Mouse (Mus musculus) retina, embryonic 14.5 days (tissue): ENCODE results near the gene Gorab.

Experiments
- DNase-seq: peaks from one replicate; pipeline ENCODE4 v3.0.0-alpha.2; 2015; ENCODE audit warnings: low spot score

Gene Gorab

GRCm38 (mm10) chr1:163403498-163404126, at the start of gene Gorab:
Gene Gorab (minus strand): TSS chr1:163403669.
- DNase-seq = peak; percentile 95

GRCm38 (mm10) chr1:163443832-163444231, 40.4 kb upstream of the Gorab start:
- no peak for DNase-seq

GRCm38 (mm10) chr1:163439002-163439401, 35.5 kb upstream of the Gorab start:
- no peak for DNase-seq

DNA sequence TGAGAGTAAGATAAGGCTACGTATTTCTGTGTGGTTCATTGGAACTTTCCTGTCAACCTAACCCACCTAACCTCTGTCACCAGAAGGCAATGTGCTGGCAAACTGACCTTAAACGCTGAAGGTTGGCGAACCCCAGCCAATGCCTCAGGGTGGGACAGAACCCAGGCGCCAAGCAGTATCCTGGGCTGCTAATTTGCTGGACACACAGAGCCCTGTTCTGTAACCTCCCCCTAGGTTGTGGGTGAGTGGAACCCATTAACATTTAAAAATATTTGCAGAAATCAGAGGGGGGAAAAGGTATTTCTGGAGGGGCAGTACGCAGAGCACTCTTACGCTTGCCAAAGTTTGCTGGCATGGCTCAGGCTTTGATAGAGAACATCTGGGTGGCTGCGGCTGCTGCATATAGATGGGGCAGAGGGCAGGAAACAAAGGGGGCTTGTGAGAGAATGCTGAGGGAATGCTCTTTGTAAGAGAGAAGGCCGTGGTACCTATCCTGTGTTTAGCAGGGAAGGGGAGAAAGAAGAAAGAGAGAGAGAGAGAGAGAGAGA, 20.1 kb upstream of the Gorab start:
- DNase-seq = no peak

- DNase-seq = no peak
Observed at GRCm38 (mm10) chr1:163417191-163417590, 13.7 kb upstream of the Gorab start.

DNA sequence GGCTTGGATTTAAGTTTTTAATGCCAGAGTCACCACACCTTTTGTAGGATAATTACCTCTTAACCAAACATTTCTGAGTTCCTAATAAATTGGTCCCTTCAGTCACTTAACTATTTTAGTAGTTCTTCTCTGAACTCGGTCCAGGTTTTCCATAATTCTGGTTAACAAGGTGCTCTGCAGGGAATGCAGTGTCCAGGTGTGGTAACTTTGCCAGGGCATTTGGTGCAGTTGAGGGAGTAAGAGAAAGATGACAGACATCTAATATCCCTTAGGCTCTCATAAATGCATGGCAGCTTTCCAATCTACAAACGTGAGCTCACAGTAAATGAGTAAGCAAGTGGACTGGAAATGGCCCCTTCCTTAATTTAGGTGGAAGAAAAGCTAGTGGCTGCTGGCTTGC, 10.7 kb upstream of the Gorab start:
- DNase-seq = no peak

DNA sequence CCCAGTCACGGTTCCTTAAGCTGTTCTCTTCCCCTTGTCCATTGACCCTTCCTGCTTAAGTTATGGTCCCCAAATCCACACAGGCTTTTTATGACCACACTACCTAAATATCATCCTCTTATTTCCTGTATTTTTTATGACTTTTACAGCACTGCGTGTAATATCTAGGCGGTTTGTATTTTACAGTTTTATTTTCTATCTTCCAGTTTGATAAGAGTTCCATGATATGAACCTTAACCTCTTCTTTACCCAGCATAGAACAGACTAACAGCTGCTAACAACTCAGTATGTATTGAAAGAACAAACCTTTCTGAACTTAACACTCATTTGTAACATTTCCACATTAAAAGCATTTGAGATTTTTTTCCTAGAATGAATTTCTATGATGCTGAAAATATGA, 2.7 kb upstream of the Gorab start:
- DNase-seq = no peak

DNA sequence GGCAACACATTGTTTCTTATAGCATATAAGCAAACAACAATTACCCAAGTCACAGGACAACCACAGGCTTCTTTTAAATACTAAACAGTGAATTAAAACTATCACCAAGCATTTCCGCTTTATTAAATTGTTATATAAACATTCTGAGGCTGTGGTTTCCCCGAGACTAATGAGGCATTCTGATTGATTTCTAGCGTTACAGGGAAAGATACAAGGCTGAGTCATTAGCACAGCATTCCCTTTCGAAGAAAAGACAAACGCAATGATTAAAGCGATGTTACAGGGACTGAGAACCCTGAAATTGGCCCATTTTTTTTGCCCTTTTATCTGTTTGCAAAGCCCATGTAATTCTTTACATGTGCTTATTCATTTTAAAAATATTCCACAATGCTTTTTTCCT, 12.1 kb downstream of the Gorab start:
- DNase-seq = no peak

- no peak for DNase-seq
Observed at GRCm38 (mm10) chr1:163390044-163390443, 13.4 kb downstream of the Gorab start.

- no peak for DNase-seq
Observed at GRCm38 (mm10) chr1:163386196-163386595, 17.3 kb downstream of the Gorab start.

GRCm38 (mm10) chr1:163383442-163384027, 19.9 kb downstream of the Gorab start:
- no peak for DNase-seq

DNA sequence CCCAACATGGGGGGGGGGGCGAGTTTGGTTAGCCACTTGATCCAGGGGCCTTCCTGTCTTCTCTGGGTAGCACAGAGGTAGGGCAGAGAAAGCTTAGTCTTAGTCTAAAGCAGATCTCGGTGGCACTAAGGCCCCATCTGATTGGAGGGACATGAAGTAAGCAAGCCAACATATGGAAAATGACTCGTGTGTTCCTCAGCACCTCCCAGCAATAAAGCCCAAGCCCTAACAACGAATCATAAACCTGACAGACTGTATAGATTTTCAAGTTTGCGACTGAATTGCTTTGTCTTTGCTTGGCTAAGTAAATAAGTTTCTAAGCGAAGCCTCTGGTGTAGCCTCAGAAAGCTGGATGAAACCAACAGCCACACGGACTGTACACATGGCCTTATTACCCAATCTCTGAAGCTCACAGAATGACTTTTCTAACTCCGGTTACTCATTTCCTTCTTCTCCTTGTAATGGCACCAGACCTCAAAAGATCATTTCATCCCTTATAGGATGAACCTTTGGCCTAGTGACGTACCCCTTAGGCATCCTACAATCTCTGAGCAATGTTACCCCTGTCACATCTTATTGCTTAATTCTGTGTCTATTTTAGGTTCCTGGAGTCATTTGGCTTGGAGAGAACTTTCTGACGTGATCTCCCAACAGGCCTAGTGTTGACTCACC, 21.3 kb downstream of the Gorab start:
- no peak for DNase-seq

DNA sequence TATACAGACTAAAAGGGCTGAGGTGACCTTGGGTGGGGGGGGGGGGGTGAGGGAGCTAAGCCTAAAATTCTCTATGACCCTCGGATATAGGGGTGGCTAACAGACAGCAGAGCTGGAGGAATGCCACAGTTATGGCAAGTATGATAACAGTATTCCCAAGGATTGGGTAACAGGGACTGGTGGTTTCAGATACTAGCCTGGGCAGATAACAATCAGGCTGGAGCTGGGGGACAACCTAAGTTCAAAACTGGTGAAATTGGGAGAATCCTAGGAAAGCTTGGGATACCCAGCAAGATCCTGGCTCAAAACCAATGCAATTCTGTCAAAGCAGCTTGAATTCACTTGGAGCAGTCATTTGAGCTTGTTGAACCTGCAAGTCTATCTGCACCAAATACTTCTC, 22.9 kb downstream of the Gorab start:
- DNase-seq = no peak

- DNase-seq = no peak
Observed at GRCm38 (mm10) chr1:163380072-163380471, 23.4 kb downstream of the Gorab start.

DNA sequence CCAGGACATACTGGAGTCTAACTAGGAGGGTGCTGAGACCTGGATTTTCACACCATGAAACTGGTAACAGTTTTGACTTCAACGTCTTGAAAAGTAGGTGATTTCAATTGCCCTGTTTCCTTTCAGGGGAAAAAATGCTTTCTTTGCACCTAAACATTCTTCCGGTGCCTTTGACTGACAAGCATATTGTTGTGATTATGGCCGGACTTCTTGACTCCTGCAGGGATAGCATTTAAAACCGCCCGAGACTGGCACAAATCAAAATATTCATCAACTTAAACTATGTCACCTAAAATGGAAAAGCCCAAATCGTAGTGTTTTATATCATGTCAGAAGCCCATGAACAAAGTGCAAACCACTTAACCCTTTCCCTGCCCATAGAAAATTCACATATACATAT, 25.5 kb downstream of the Gorab start:
- no peak for DNase-seq

- DNase-seq = no peak
Observed at GRCm38 (mm10) chr1:163376818-163377581, 26.5 kb downstream of the Gorab start.

GRCm38 (mm10) chr1:163374455-163374854, 29.0 kb downstream of the Gorab start:
- DNase-seq = no peak

DNA sequence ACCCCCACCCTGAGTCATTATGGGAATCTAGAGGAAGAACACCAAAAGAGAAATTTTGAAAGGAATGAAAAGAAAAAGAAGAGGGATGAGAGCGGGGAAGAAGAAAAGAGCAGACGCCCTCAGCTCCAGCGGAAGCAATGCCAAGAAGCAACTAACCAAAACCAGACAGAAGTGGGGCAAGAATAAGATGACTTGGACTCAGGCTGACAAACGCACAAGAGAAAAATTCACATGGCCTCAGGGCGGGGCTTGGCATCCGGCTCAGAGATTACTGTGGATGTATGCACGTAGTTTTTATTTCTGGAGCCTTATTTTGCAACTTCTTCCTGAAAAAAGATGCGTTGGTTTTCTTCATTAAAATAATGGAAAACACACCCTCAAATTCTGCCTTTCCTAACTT, 41.3 kb downstream of the Gorab start:
- no peak for DNase-seq

- no peak for DNase-seq
Observed at GRCm38 (mm10) chr1:163361376-163361775, 42.1 kb downstream of the Gorab start.

GRCm38 (mm10) chr1:163360796-163361195, 42.7 kb downstream of the Gorab start:
- DNase-seq = no peak

DNA sequence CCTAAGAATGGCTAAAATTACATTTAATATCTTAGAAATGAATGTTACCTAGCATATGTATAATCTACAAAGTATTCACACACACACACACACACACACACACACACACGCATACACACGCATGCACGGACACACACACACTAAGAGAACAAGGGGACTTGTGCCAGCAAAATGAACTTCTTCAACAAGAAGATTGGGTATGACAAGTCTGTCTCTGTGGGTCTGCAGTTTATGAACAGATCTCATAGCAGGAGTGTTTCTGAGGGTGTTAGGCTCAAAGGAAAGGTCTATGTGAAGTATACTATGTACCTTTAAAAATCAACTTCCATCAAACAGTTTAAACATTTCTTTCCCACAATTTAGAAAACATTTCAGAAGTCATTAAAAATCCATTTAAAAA, 43.9 kb downstream of the Gorab start:
- no peak for DNase-seq

DNA sequence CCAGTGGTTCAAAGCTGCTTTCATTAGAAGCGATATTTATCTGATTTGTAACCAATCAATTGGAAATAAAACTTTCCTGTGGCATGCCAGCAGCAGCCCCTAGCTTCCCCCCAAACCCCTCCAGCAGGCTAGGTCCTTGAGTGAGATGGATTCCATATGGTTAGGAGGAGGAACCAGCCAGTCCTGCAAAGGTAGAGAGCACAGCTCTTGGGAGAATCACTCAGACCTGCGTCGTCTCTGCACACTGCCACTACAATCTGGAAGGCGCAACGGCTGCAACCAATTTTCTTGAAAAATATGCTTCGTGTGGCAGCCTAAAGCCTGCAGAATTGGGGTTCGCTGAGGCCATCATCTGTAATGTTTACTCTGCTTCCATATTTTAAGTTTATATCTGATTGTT, 45.3 kb downstream of the Gorab start:
- DNase-seq = no peak

GRCm38 (mm10) chr1:163357733-163358132, 45.7 kb downstream of the Gorab start:
- no peak for DNase-seq
